Mouse (Mus musculus) c-Kit-negative CD71-positive TER-119-positive erythroid progenitor cells, embryonic 14.5 days (primary cell): ENCODE measurements around the gene Plekha6.

Experiments used
- DNase-seq: peaks from one replicate; pipeline ENCODE4 v3.0.0-alpha.2; 2013; ENCODE audit warnings: low read depth, low spot score

The Plekha6 gene

GRCm38 (mm10) chr1:133182016-133182705 lies 18.2 kb downstream of the Plekha6 start:
- DNase-seq = no peak

GRCm38 (mm10) chr1:133182706-133183095 lies 18.7 kb downstream of the Plekha6 start:
- no peak for DNase-seq

GRCm38 (mm10) chr1:133183141-133183925 lies 19.3 kb downstream of the Plekha6 start:
- DNase-seq = no peak

GRCm38 (mm10) chr1:133187948-133188680 lies 24.1 kb downstream of the Plekha6 start:
- DNase-seq = no peak

GRCm38 (mm10) chr1:133188719-133189118 lies 24.7 kb downstream of the Plekha6 start:
- no peak for DNase-seq

GRCm38 (mm10) chr1:133189471-133189870 lies 25.5 kb downstream of the Plekha6 start:
- DNase-seq = no peak

GRCm38 (mm10) chr1:133190550-133190949 lies 26.5 kb downstream of the Plekha6 start:
- no peak for DNase-seq

GRCm38 (mm10) chr1:133196181-133196580 lies 32.2 kb downstream of the Plekha6 start:
- no peak for DNase-seq

- DNase-seq = no peak
Observed at GRCm38 (mm10) chr1:133197266-133197665, 33.3 kb downstream of the Plekha6 start.

GRCm38 (mm10) chr1:133199706-133200105 lies 35.7 kb downstream of the Plekha6 start:
- DNase-seq = no peak

- no peak for DNase-seq
Observed at GRCm38 (mm10) chr1:133201499-133201898, 37.5 kb downstream of the Plekha6 start.

GRCm38 (mm10) chr1:133203701-133204100 lies 39.7 kb downstream of the Plekha6 start:
- no peak for DNase-seq

- no peak for DNase-seq
Observed at GRCm38 (mm10) chr1:133204341-133204849, 40.4 kb downstream of the Plekha6 start.

GRCm38 (mm10) chr1:133204985-133205384 lies 41.0 kb downstream of the Plekha6 start:
- no peak for DNase-seq

GRCm38 (mm10) chr1:133208086-133208815 lies 44.2 kb downstream of the Plekha6 start:
- DNase-seq = no peak

- DNase-seq = no peak
Observed at GRCm38 (mm10) chr1:133209036-133209435, 45.0 kb downstream of the Plekha6 start.

GRCm38 (mm10) chr1:133209482-133209881 lies 45.5 kb downstream of the Plekha6 start:
- no peak for DNase-seq

- no peak for DNase-seq
Observed at GRCm38 (mm10) chr1:133209901-133210516, 46.0 kb downstream of the Plekha6 start.

- no peak for DNase-seq
Observed at GRCm38 (mm10) chr1:133210766-133211165, 46.8 kb downstream of the Plekha6 start.

GRCm38 (mm10) chr1:133212273-133212672 lies 48.3 kb downstream of the Plekha6 start:
- DNase-seq = no peak

GRCm38 (mm10) chr1:133213098-133213497 lies 49.1 kb downstream of the Plekha6 start:
- DNase-seq = no peak
